Mouse (Mus musculus) splenic B cell, adult 2 months (primary cell): ENCODE results near the gene Sytl1.

Source experiments
- DNase-seq: peaks from one replicate; pipeline ENCODE4 v3.0.0-alpha.2; 2011; ENCODE audit warnings: low read depth, low spot score
- H3K27me3 ChIP-seq: 2 replicates; pipeline ENCODE4 v1.6.1; 2012; ENCODE audit warnings: mild to moderate bottlenecking, low read length, moderate library complexity, mixed read lengths; ENCODE audit not compliant: control insufficient read depth, poor library complexity, insufficient read depth, severe bottlenecking
- H3K36me3 ChIP-seq: 2 replicates; pipeline ENCODE4 v1.6.1; 2012; ENCODE audit warnings: mild to moderate bottlenecking, low read length, moderate library complexity, mixed read lengths; ENCODE audit not compliant: control insufficient read depth, poor library complexity, insufficient read depth, severe bottlenecking

Sytl1 gene

GRCm38 (mm10) chr4:133247072-133247471 lies 15.8 kb downstream of the Sytl1 start:
- no peaks in the 10 kb centered on the region for H3K27me3 ChIP-seq
- H3K36me3 ChIP-seq, result no peaks in the 10 kb centered on the region
- no peak for DNase-seq

- no peak for DNase-seq
- no peaks in the 10 kb centered on the region for H3K36me3 ChIP-seq
- no peaks in the 10 kb centered on the region; the same call in 1 of the 2 replicates for H3K27me3 ChIP-seq
Observed at GRCm38 (mm10) chr4:133244289-133244688, 18.6 kb downstream of the Sytl1 start.

DNA sequence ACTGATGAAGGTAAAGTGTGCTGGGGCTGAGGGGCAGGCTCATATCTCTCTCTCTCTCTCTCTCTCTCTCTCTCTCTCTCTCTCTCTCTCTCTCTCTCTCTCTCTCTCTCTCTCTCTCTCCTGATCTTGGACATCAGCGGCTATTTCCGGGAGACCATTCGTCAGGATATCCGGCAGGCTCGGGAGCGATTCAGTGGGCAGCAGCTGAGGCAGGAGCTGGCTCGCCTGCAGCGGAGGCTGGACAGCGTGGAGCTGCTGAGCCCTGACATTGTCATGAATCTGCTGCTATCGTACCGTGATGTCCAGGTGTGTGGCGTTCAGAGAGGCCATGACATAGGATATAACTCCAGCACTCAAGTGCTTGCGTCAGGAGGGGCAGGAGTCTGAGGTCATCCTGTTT lies 19.4 kb downstream of the Sytl1 start:
- no peak for DNase-seq
- no peaks in the 10 kb centered on the region; the same call in 1 of the 2 replicates for H3K27me3 ChIP-seq
- H3K36me3 ChIP-seq, result no peaks in the 10 kb centered on the region

DNA sequence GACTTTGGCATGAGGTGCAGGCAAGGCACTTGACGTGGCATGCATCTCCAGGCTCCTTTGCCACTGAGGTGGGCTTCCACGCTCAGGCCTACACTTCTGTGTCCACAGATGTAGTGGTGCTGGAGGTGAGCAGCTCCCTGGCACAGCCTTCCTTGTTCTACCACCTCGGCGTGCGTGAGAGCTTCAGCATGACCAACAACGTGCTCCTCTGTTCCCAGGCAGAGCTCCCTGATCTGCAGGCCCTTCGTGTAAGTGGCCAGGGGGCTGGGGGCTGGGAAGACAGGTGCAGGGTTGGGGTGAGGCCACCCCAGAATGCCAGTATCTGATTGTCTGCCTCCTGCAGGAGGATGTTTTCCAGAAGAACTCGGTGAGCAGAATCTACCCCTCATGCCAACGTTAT lies 20.2 kb downstream of the Sytl1 start:
- no peaks in the 10 kb centered on the region for H3K36me3 ChIP-seq
- H3K27me3 ChIP-seq, result no peaks in the 10 kb centered on the region; the same call in 1 of the 2 replicates
- no peak for DNase-seq

- H3K36me3 ChIP-seq, result no peaks in the 10 kb centered on the region
- H3K27me3 ChIP-seq, result no peaks in the 10 kb centered on the region; the same call in 1 of the 2 replicates
- no peak for DNase-seq
Observed at GRCm38 (mm10) chr4:133241910-133242309, 21.0 kb downstream of the Sytl1 start.

- Histone ChIP-seq H3K27me3 (no peaks in the 10 kb centered on the region; the same call in 1 of the 2 replicates), H3K36me3 (no peaks in the 10 kb centered on the region)
- DNase-seq, result peak; percentile 90
Observed at GRCm38 (mm10) chr4:133240934-133241908, 21.7 kb downstream of the Sytl1 start.

GRCm38 (mm10) chr4:133240490-133240921 lies 22.4 kb downstream of the Sytl1 start, which contains the start of gene Map3k6:
Map3k6 (plus strand) TSS chr4:133240818.
- no peaks in the 10 kb centered on the region for H3K36me3 ChIP-seq
- H3K27me3 ChIP-seq, result no peaks in the 10 kb centered on the region; the same call in 1 of the 2 replicates
- no peak for DNase-seq

GRCm38 (mm10) chr4:133237911-133238310 lies 25.0 kb downstream of the Sytl1 start:
- Histone ChIP-seq H3K36me3 (no peaks in the 10 kb centered on the region), H3K27me3 (no peaks in the 10 kb centered on the region; the same call in none of the 2 replicates)
- DNase-seq, result peak; percentile 76

DNA sequence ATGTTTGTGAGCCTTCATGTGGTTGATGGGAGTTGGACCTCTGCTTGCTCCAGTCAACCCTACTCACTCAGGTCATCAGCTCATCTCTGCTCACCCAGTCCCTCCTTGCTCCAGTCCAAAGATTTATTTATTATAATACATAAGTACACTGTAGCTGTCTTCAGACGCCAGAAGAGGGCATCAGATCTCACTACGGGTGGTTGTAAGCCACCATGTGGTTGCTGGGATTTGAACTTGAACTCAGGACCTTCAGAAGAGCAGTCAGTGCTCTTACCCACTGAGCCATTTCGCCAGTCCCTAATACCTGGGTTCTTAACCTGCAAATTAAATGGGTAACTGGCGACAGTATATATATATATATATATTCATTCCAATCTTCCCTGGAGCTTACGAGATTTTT lies 27.5 kb downstream of the Sytl1 start:
- Histone ChIP-seq H3K27me3 (no peaks in the 10 kb centered on the region; the same call in 1 of the 2 replicates), H3K36me3 (no peaks in the 10 kb centered on the region)
- DNase-seq, result no peak

DNA sequence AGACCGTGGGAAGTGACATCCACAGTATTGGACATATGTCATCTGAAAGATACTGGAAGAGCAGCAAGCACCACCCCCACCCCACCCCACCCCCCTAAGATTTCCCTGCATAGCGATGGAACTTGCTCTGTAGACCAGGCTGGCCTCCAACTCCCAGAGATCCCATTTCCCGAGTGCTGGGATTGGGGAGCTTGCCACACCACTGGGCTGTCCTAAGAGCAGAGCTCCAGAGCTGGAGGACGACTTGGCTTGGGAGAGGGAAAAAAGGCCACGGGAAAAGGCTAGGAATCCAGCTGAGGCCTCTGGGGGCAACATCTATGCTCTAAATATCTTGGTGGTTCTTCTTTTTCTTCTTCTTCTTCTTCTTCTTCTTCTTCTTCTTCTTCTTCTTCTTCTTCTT lies 28.1 kb downstream of the Sytl1 start:
- no peak for DNase-seq
- Histone ChIP-seq H3K27me3 (no peaks in the 10 kb centered on the region; the same call in 1 of the 2 replicates), H3K36me3 (no peaks in the 10 kb centered on the region)

DNA sequence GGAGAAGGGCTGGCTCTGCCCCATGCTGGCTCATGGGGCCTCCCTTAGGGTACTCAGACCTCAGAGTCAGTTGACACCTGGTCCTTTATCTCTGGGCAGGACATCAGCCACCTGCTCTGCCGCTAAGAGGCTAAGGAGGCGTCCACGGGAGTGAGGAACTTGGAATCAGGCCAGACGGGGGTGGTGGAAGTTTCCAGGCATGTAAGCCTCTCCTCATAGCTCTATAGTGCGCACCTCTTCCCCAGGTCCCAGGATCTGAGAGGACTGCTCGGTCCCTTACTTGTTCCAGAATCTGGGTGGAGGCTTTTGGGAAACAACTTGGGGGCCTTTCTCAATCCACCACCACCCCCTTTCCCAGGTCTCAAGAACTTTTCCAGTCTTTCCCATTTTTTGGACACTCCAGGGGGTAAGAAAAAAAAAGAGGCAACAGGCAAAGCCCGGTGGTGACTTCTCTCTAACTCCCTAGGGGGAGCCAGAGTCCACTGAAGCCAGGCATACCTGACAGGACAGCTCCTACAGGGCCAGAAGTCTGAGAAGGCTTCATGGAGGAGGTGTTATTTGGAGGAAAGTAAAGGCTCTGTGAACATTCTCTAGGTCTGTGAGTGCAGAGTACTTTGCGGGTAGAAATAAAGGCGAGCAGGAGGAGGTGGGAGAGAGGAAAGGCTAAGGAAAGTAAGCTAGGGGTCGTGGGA lies 29.5 kb downstream of the Sytl1 start:
- no peaks in the 10 kb centered on the region for H3K36me3 ChIP-seq
- no peaks in the 10 kb centered on the region; the same call in 1 of the 2 replicates for H3K27me3 ChIP-seq
- DNase-seq, result peak; percentile 69

- DNase-seq, result no peak
- Histone ChIP-seq H3K36me3 (no peaks in the 10 kb centered on the region), H3K27me3 (no peaks in the 10 kb centered on the region)
Observed at GRCm38 (mm10) chr4:133229582-133229981, 33.3 kb downstream of the Sytl1 start.

DNA sequence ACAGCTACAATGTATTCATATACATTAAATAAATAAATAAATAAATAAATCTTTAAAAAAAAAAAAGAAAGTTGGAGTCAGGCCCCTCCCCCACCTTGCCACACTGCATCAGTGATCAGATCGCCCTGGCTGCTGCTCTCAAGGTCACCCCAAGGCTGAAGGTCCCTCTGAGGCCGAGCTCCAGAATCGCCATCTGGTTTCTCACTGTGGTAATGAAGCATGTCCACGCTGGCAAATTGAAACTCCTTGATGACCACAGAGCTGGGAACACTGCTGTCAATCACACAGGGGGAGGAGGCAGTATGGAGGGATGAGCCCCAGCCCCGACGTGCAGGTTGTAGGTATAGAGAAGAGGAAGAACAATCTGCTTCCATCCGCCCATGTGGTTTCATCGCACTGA lies 35.3 kb downstream of the Sytl1 start:
- no peaks in the 10 kb centered on the region for H3K27me3 ChIP-seq
- no peak for DNase-seq
- H3K36me3 ChIP-seq, result no peaks in the 10 kb centered on the region; the same call in 1 of the 2 replicates

GRCm38 (mm10) chr4:133226073-133226472 lies 36.8 kb downstream of the Sytl1 start:
- Histone ChIP-seq H3K27me3 (no peaks in the 10 kb centered on the region), H3K36me3 (no peaks in the 10 kb centered on the region; the same call in 1 of the 2 replicates)
- no peak for DNase-seq

DNA sequence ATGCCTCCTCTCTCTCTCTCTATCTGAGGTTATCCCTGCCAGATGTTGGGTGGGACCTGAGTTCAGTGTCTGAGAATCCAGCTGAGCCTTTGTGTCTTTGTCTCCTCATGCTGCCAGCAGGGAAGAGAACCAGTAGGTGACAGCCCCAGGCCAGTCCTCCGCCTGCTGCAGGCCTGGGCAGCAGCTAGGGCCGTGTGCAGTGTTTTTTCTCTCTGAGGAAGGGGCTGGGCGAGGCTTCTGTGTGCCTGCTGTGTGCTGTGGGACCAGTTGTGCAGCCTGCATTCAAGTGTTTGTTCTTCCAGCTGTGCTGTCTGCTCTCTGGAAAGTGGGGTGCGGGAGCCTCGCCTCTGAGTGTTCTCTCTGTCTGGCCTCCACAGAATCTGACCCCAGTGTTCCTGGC lies 39.0 kb downstream of the Sytl1 start:
- Histone ChIP-seq H3K27me3 (no peaks in the 10 kb centered on the region), H3K36me3 (no peaks in the 10 kb centered on the region; the same call in 1 of the 2 replicates)
- no peak for DNase-seq
